Mouse (Mus musculus) heart, embryonic 15.5 days (tissue): ENCODE measurements around the gene Ubxn10. TPM values are rescaled to one million over a fixed set of nuclear protein-coding genes. Genes with fewer than 3 reads are reported as not detected.

ENCODE experiments used
- ATAC-seq: fragments of 200-750 bp; cut with Nextera tagmentation; replicated peaks from 2 replicates; pipeline ENCODE4 v1.8.0; 2017; ENCODE audit warnings: low read depth, moderate TSS enrichment; ENCODE audit not compliant: insufficient number of reproducible peaks, insufficient read depth, low FRiP score
- H3K27ac ChIP-seq: fragments of 300-500 bp; sonication (generic); 2 replicates; pipeline ENCODE4 v1.5.1; 2015; ENCODE audit warnings: mild to moderate bottlenecking, inconsistent platforms
- H3K27me3 ChIP-seq: fragments of 300-500 bp; sonication (generic); 2 replicates; pipeline ENCODE4 v1.6.1; 2015; ENCODE audit warnings: inconsistent platforms
- H3K36me3 ChIP-seq: fragments of 300-500 bp; sonication (generic); 2 replicates; pipeline ENCODE4 v1.6.1; 2015; ENCODE audit warnings: mild to moderate bottlenecking, inconsistent platforms
- H3K4me1 ChIP-seq: fragments of 300-500 bp; sonication (generic); replicated peaks from 2 replicates; pipeline ENCODE4 v1.6.1; 2015; ENCODE audit warnings: inconsistent platforms
- H3K4me2 ChIP-seq: fragments of 300-500 bp; sonication (generic); 2 replicates; pipeline ENCODE4 v1.6.1; 2015; ENCODE audit warnings: inconsistent platforms, mild to moderate bottlenecking, moderate library complexity
- H3K4me3 ChIP-seq: fragments of 300-500 bp; sonication (generic); 2 replicates; pipeline ENCODE4 v1.5.1; 2015; ENCODE audit warnings: mild to moderate bottlenecking, inconsistent platforms
- H3K9ac ChIP-seq: fragments of 300-500 bp; sonication (generic); 2 replicates; pipeline ENCODE4 v1.6.1; 2015; ENCODE audit warnings: mild to moderate bottlenecking, inconsistent platforms
- H3K9me3 ChIP-seq: fragments of 300-500 bp; sonication (generic); replicated peaks from 2 replicates; pipeline ENCODE4 v1.6.1; 2016; ENCODE audit warnings: inconsistent platforms
- WGBS: fragments of 180-500 bp; shearing (Covaris S2); methylation state at CpG from one replicate; pipeline ENCODE4 v1.1.7; 2015; ENCODE audit warnings: mixed read lengths; 5-methylcytosine and 5-hydroxymethylcytosine counted together
- polyA plus RNA-seq: library from polyadenylated mRNA; unstranded; fragments of >200 nt; fragmentation: Nextera tagmentation; extraction: Ambion mirVana; gene quantifications from 2 replicates; pipeline ENCODE4 v1.2.1, GENCODE M21; 2015

Gene Ubxn10
- polyA plus RNA-seq, 1 experiment from 2014 or later, result 0.84 TPM

DNA sequence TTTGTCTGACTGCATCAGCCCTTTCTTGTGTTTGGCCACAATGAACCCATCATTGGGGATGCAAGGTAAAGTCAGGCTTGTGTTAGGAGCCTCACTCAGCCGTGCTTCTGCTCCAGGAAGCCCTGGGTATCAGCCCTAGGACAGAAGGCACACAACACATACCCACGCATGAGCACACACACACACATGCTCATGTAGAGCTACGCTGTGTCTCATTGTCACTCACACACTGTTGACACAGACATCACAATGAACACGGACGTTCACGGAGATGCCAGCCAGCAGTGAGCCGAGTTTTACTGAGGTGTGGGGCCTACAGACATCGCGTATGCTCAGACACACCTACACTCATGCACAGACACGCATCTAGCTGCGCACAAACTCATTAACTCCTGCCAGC, 19.0 kb upstream of the Ubxn10 start:
- no peak overlapping the region for H3K27ac ChIP-seq
- no peak overlapping the region for H3K4me3 ChIP-seq
- no peaks in the 10 kb centered on the region; the same call in 1 of the 2 replicates for H3K4me1 ChIP-seq
- H3K9ac ChIP-seq, result no peak overlapping the region
- peaks cover 5% of the 10 kb centered on the region; the same call in 1 of the 2 replicates for H3K27me3 ChIP-seq
- no peaks in the 10 kb centered on the region for H3K9me3 ChIP-seq
- 81% methylated on average over 11 of the region's 11 CpGs for WGBS
- no peak overlapping the region for H3K4me2 ChIP-seq
- no peaks in the 10 kb centered on the region for H3K36me3 ChIP-seq
- ATAC-seq, result no peak

DNA sequence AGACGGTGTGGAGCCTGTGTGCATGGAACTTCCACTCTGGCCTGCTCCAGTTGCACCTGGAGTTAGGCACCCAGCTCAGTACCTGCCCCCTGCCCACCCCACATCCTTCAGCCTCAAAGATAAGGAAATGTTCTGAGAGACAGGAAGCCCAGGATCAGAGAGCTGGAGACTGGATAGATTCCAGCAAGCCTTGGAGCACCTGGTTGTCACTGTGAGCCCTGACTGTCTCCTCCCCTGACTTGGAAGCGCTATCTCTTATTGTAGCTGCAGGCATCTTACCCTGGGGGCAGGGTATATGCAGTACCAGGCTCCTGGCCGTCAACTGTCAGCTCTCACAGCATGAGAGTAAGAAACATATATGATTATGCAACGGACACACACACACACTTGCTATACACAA, 18.5 kb upstream of the Ubxn10 start:
- Histone ChIP-seq H3K4me2 (no peak overlapping the region), H3K27me3 (peaks cover 5% of the 10 kb centered on the region; the same call in 1 of the 2 replicates), H3K9ac (no peak overlapping the region), H3K27ac (no peak overlapping the region), H3K4me1 (no peaks in the 10 kb centered on the region; the same call in 1 of the 2 replicates), H3K9me3 (no peaks in the 10 kb centered on the region), H3K36me3 (no peaks in the 10 kb centered on the region), H3K4me3 (no peak overlapping the region)
- no peak for ATAC-seq
- 62% methylated on average over 4 of the region's 4 CpGs for WGBS

DNA sequence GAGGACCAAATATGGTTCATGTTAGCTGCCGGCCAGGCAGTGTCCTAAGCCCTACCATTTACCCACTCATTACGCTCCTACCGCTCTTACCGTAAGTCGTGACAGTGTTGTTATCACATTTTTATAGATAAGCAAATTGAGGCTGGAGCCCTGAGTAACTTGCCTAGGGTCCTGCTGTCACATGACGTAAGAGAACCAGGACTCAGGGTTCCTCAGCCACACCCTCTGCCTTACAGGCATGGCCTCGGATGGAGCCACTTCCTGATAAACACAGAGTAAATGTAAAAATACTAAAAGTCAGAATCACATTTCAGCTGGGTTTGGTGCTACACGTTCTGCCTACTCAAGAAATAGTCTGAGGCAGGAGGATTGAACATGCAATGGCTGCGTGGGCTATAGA, 17.5 kb upstream of the Ubxn10 start:
- Histone ChIP-seq H3K27ac (no peak overlapping the region), H3K4me1 (no peaks in the 10 kb centered on the region; the same call in 1 of the 2 replicates), H3K4me3 (no peak overlapping the region), H3K9ac (no peak overlapping the region), H3K4me2 (no peak overlapping the region), H3K27me3 (peaks cover 11% of the 10 kb centered on the region), H3K36me3 (no peaks in the 10 kb centered on the region), H3K9me3 (no peaks in the 10 kb centered on the region)
- WGBS, result 42% methylated on average over 9 of the region's 9 CpGs
- ATAC-seq, result no peak

DNA sequence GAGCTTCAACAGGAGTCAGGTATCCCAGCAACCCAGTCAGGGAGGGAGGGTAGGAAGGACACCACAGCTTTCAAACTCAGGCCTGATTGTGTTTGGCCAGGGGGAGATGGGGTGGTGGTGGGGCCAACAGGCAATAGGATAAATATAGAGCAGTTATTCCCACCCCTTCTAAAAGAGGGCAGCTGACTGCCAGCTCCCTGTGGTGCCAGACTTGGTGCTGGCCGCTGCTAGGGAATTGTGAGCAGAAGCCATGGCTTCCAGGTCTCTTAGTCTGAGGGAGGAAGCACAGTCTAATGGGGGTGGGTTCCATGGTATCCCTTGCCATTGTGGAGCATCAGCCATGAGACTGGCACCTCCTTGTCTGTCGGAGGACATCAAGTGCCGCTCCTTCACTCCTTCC, 16.6 kb upstream of the Ubxn10 start:
- no peak for ATAC-seq
- Histone ChIP-seq H3K4me2 (no peak overlapping the region), H3K27me3 (peaks cover 15% of the 10 kb centered on the region), H3K4me1 (no peaks in the 10 kb centered on the region), H3K36me3 (no peaks in the 10 kb centered on the region), H3K9ac (no peak overlapping the region), H3K9me3 (no peaks in the 10 kb centered on the region), H3K4me3 (no peak overlapping the region), H3K27ac (no peak overlapping the region)
- 85% methylated on average over 3 of the region's 3 CpGs for WGBS

DNA sequence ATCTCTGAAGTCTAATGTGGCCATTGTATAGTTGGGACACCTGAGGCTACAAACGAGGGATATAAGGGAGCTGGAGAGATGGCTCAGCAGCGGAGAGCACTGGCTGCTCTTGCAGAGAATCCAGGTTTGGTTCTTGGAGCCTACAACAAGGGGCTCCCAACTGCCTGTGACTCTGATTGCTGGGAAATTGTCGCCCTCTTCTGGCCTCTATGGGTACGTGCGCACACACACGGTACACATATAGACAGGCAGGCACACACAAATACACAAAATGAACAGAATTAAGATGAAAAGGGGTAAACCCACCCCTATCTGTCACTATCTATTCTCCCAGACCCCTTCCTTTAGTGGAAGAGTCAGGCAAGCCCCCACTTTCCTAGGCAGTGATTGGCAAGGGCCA, 15.6 kb upstream of the Ubxn10 start:
- Histone ChIP-seq H3K4me2 (no peak overlapping the region), H3K27ac (no peak overlapping the region), H3K4me1 (no peaks in the 10 kb centered on the region; the same call in 1 of the 2 replicates), H3K27me3 (peaks cover 24% of the 10 kb centered on the region), H3K9me3 (no peaks in the 10 kb centered on the region), H3K36me3 (no peaks in the 10 kb centered on the region), H3K9ac (no peak overlapping the region), H3K4me3 (no peak overlapping the region)
- 90% methylated on average over 6 of the region's 6 CpGs for WGBS
- ATAC-seq, result no peak

DNA sequence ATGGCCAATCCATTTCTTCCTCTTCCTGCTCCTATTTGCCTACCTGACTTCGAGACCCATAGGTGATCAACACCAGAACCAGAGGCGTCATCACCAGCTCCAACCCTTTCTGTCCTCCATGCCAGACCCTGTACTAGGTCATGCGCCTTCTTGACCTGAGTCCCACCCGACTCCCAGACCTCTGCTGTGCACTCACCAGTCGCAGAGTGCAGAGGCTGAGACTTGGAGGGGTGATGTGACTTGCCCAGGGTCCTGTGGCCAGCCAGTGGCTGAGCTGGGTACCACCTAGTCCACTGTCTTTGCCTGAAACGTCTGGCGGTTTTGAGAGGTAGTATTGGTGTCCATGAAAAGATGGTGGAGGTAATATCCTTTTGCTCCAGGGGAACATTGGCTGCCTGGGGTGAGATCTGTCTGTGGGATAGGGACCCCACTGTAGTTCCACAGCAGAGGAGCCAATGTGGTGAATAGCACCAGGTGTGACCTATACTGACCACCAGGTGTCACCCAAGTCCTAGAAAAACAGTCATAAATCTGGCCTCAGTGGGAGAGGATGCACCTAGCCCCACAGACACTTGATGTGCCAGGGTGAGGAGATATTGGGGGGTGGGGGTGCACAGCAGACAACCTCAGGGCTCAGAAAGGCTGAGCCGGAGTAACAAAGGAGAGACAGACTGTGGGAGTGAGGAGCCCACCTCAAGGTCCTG, 11.6 kb upstream of the Ubxn10 start:
- no peaks in the 10 kb centered on the region for H3K9me3 ChIP-seq
- 43% methylated on average over 8 of the region's 8 CpGs for WGBS
- peaks cover 45% of the 10 kb centered on the region for H3K27me3 ChIP-seq
- no peaks in the 10 kb centered on the region for H3K36me3 ChIP-seq
- H3K4me2 ChIP-seq, result no peak overlapping the region
- no peak for ATAC-seq
- H3K27ac ChIP-seq, result no peak overlapping the region
- H3K9ac ChIP-seq, result no peak overlapping the region
- H3K4me3 ChIP-seq, result no peak overlapping the region
- no peaks in the 10 kb centered on the region; the same call in 1 of the 2 replicates for H3K4me1 ChIP-seq

DNA sequence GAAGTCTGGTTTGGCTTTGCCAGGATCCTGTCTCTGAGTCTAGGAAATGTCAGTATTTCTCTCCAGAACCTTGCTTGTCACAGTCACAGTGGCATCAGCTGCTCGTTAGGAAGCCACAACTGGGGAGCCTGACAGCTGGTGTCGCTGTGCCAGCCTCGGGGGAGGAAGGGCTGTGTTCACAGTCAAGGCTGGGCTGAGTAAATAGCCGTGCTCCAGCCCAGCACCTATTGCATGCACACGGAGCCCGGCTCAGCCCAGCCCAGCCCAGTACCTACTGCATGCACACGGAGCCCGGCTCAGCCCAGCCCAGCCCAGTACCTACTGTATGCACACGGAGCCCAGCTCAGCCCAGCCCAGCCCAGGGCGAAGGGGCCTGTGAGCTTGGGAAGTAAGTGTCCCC, 10.9 kb upstream of the Ubxn10 start:
- 68% methylated on average over 10 of the region's 10 CpGs for WGBS
- Histone ChIP-seq H3K36me3 (no peaks in the 10 kb centered on the region), H3K9ac (no peak overlapping the region), H3K4me3 (no peak overlapping the region), H3K4me1 (no peaks in the 10 kb centered on the region; the same call in 1 of the 2 replicates), H3K4me2 (no peak overlapping the region), H3K9me3 (no peaks in the 10 kb centered on the region), H3K27ac (no peak overlapping the region), H3K27me3 (peaks cover 48% of the 10 kb centered on the region)
- ATAC-seq, result no peak

DNA sequence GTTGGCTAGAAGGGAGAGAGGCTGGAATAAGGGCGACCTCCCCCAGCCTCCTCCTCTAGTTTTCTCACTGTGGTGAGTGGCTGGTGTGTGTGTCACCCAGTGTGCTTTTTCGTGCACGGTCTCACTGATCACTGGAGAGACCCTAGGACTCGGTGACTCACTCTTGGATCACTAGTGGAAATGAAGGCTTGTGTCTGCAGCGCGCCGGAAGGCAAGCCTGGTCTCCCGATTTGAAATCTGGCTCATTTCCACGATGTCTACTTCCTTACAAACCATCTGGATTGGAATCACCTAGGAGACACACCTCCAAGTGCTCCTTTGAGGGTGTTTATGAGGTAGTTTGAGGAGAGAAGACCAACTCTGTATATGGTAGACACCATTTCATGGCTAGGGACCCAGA, 9.9 kb upstream of the Ubxn10 start:
- H3K27me3 ChIP-seq, result peaks cover 48% of the 10 kb centered on the region
- ATAC-seq, result no peak
- no peak overlapping the region for H3K4me3 ChIP-seq
- no peaks in the 10 kb centered on the region for H3K36me3 ChIP-seq
- no peak overlapping the region for H3K9ac ChIP-seq
- no peaks in the 10 kb centered on the region; the same call in 1 of the 2 replicates for H3K4me1 ChIP-seq
- no peak overlapping the region for H3K4me2 ChIP-seq
- no peaks in the 10 kb centered on the region for H3K9me3 ChIP-seq
- no peak overlapping the region for H3K27ac ChIP-seq
- 84% methylated on average over 9 of the region's 9 CpGs for WGBS

DNA sequence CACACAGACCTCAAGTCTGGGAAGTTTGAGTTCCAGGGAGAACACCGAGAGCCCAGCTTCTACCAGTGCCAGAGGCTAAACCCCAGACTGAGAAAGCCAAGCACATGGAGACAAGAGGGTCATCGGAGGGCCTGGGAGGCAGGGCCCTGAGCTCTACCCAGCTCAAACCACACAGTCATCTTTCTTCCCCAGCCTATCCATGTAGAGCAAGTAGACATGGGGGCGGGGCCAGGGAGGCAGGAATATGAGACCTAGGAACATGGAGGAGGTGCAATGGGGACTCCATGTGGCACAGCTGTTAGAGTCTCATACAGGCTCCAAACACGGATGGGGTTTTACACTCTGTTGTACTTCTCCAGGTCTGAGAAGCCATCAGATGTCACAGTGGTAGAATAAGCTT, 8.9 kb upstream of the Ubxn10 start:
- WGBS, result 61% methylated on average over 4 of the region's 4 CpGs
- no peak overlapping the region for H3K4me3 ChIP-seq
- no peak for ATAC-seq
- H3K9me3 ChIP-seq, result no peaks in the 10 kb centered on the region
- no peaks in the 10 kb centered on the region; the same call in 1 of the 2 replicates for H3K4me1 ChIP-seq
- no peak overlapping the region for H3K4me2 ChIP-seq
- no peaks in the 10 kb centered on the region for H3K36me3 ChIP-seq
- peaks cover 52% of the 10 kb centered on the region for H3K27me3 ChIP-seq
- no peak overlapping the region for H3K9ac ChIP-seq
- H3K27ac ChIP-seq, result no peak overlapping the region

DNA sequence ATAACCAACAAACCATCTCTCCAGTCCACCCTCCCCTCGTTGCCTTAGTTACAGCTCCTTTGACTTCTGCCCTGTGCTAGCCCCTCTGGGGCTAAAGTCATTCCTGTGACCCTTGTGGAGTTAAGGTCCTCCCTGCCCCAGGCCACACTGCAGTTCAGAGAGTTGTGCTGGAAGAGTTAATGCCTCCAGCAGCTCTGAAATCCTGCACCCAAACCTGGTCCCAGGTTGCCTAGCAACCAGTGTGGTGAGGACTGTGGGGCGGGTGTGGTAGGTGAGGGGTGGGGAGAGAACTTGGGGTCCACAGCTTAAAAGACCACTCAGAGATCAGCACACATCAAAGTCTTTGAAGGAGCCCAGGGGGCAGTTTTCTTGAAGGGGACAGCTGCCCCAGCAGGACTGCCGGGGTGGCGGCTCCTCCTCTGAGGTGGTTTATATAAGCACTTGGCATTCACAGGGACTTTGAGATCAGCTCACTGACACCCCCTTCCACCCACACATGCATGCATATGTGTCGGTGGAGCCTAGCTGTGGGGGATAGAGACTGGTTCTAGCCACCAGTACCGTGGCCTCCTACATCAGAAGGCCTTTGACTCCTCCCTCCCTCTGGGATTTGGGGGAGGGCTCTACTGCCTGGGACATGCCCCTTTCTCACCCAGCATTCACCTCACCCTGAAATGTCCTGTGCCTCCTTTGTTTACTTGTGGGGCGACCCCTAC, 2.3 kb upstream of the Ubxn10 start:
- Histone ChIP-seq H3K4me2 (no peak overlapping the region), H3K4me3 (no peak overlapping the region), H3K9ac (no peak overlapping the region), H3K36me3 (no peaks in the 10 kb centered on the region), H3K27me3 (peaks cover 24% of the 10 kb centered on the region), H3K4me1 (no peaks in the 10 kb centered on the region), H3K9me3 (no peaks in the 10 kb centered on the region), H3K27ac (no peak overlapping the region)
- 40% methylated on average over 7 of the region's 7 CpGs for WGBS
- no peak for ATAC-seq

DNA sequence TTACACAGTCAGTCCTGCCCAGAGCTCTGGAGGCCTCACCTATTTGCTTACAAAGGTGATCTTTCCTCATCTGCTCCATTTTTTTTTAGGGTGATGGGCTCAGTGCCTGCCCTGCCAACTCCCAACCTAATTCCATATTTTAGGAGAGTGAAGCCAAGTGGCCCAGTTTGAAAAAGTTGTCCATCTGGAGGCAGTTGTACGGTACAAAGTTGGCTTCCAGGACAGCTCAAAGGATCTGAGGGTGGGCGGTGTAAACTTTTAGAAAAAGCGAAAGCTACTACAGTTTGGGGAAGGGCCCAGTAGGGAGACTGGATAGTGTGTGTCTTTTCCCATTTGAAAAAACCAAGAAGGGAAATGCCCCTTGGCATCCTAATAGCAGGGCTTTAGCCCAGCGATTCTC, 2.1 kb downstream of the Ubxn10 start:
- H3K36me3 ChIP-seq, result no peaks in the 10 kb centered on the region
- no peak overlapping the region for H3K27ac ChIP-seq
- no peak overlapping the region for H3K4me3 ChIP-seq
- no peak overlapping the region for H3K4me2 ChIP-seq
- H3K9me3 ChIP-seq, result no peaks in the 10 kb centered on the region
- H3K27me3 ChIP-seq, result peaks cover 12% of the 10 kb centered on the region
- H3K9ac ChIP-seq, result no peak overlapping the region
- no peak for ATAC-seq
- 92% methylated on average over 4 of the region's 4 CpGs for WGBS
- H3K4me1 ChIP-seq, result no peaks in the 10 kb centered on the region; the same call in 1 of the 2 replicates
